Mouse (Mus musculus): ENCODE measurements around the gene Igsf11. TPM values are rescaled to one million over a fixed set of nuclear protein-coding genes. Genes with fewer than 3 reads are reported as not detected.

Gene Igsf11
- total and polyA plus RNA-seq, 2 experiments: 9.5 to 14.8 TPM

GRCm38 (mm10) chr16:38947141-38947879, 54.8 kb downstream of the Igsf11 start:
- TF ChIP-seq CTCF (IDR thresholded peaks at IDR 0.05; ENCODE audit: low read depth, low read length) (no peak), POLR2A (IDR thresholded peaks at IDR 0.05; ENCODE audit: extremely low read depth, insufficient read depth, low read length) (no peak)
- 86% methylated on average over 7 of the region's 7 CpGs for WGBS

GRCm38 (mm10) chr16:38948441-38948840, 56.0 kb downstream of the Igsf11 start:
- Histone ChIP-seq H3K9ac (ENCODE audit: low read depth, low read length) (no peak overlapping the region), H3K4me1 (ENCODE audit: control insufficient read depth, insufficient read depth, low read length) (no peaks in the 10 kb centered on the region), H3K36me3 (ENCODE audit: control insufficient read depth, insufficient read depth, low read length) (no peaks in the 10 kb centered on the region), H3K27ac (replicated peaks; ENCODE audit: insufficient read depth, low read depth, low read length) (no peak overlapping the region), H3K27me3 (ENCODE audit: control insufficient read depth, insufficient read depth, low read length) (no peaks in the 10 kb centered on the region), H3K4me3 (ENCODE audit: insufficient read depth, low read depth, low read length) (no peak overlapping the region), H3K79me2 (ENCODE audit: control insufficient read depth, insufficient read depth, low read length) (peaks cover 2% of the 10 kb centered on the region; the same call in 1 of the 2 replicates)
- DNase-seq (ENCODE audit: extremely low read depth, low read depth, low spot score): no peak
- 91% methylated on average over 5 of the region's 5 CpGs for WGBS
- TF ChIP-seq POLR2A (IDR thresholded peaks at IDR 0.05; ENCODE audit: extremely low read depth, insufficient read depth, low read length): no peak
- TF ChIP-seq CTCF (IDR thresholded peaks at IDR 0.05; ENCODE audit: low read depth, low read length): no peak

More at GRCm38 (mm10) chr16:38947141-38947879, 54.8 kb downstream of the Igsf11 start:
- no peak overlapping the region for H3K27ac ChIP-seq (replicated peaks; ENCODE audit: insufficient read depth, low read depth, low read length)
- H3K4me3 ChIP-seq (ENCODE audit: insufficient read depth, low read depth, low read length): no peak overlapping the region
- no peaks in the 10 kb centered on the region for H3K4me1 ChIP-seq (ENCODE audit: control insufficient read depth, insufficient read depth, low read length)
- H3K9ac ChIP-seq (ENCODE audit: low read depth, low read length): no peak overlapping the region
- DNase-seq (ENCODE audit: extremely low read depth, low read depth, low spot score): peak; percentile 10
- no peaks in the 10 kb centered on the region for H3K36me3 ChIP-seq (ENCODE audit: control insufficient read depth, insufficient read depth, low read length)
- H3K27me3 ChIP-seq (ENCODE audit: control insufficient read depth, insufficient read depth, low read length): no peaks in the 10 kb centered on the region
- H3K79me2 ChIP-seq (ENCODE audit: control insufficient read depth, insufficient read depth, low read length): peaks cover 2% of the 10 kb centered on the region; the same call in 1 of the 2 replicates

- no peaks in the 10 kb centered on the region for H3K36me3 ChIP-seq (ENCODE audit: control insufficient read depth, insufficient read depth, low read length)
- H3K27ac ChIP-seq (replicated peaks; ENCODE audit: insufficient read depth, low read depth, low read length): no peak overlapping the region
- 92% methylated on average over 3 of the region's 3 CpGs for WGBS
- TF ChIP-seq POLR2A (IDR thresholded peaks at IDR 0.05; ENCODE audit: extremely low read depth, insufficient read depth, low read length) (no peak), CTCF (IDR thresholded peaks at IDR 0.05; ENCODE audit: low read depth, low read length) (no peak)
- H3K79me2 ChIP-seq (ENCODE audit: control insufficient read depth, insufficient read depth, low read length): no peaks in the 10 kb centered on the region; the same call in 1 of the 2 replicates
- no peak for DNase-seq (ENCODE audit: extremely low read depth, low read depth, low spot score)
- no peaks in the 10 kb centered on the region for H3K27me3 ChIP-seq (ENCODE audit: control insufficient read depth, insufficient read depth, low read length)
- H3K4me1 ChIP-seq (ENCODE audit: control insufficient read depth, insufficient read depth, low read length): no peaks in the 10 kb centered on the region
- H3K9ac ChIP-seq (ENCODE audit: low read depth, low read length): no peak overlapping the region
- H3K4me3 ChIP-seq (ENCODE audit: insufficient read depth, low read depth, low read length): no peak overlapping the region
These were observed 60.4 kb downstream of the Igsf11 start for GRCm38 (mm10) chr16:38952881-38953280.

- TF ChIP-seq CTCF (IDR thresholded peaks at IDR 0.05; ENCODE audit: low read depth, low read length): no peak
- TF ChIP-seq POLR2A (IDR thresholded peaks at IDR 0.05; ENCODE audit: extremely low read depth, insufficient read depth, low read length): no peak
These were observed 61.4 kb downstream of the Igsf11 start for GRCm38 (mm10) chr16:38953821-38954220.

GRCm38 (mm10) chr16:38954501-38955288, 62.2 kb downstream of the Igsf11 start:
- Histone ChIP-seq H3K36me3 (ENCODE audit: control insufficient read depth, insufficient read depth, low read length) (no peaks in the 10 kb centered on the region), H3K27me3 (ENCODE audit: control insufficient read depth, insufficient read depth, low read length) (no peaks in the 10 kb centered on the region), H3K79me2 (ENCODE audit: control insufficient read depth, insufficient read depth, low read length) (no peaks in the 10 kb centered on the region; the same call in 1 of the 2 replicates), H3K27ac (replicated peaks; ENCODE audit: insufficient read depth, low read depth, low read length) (no peak overlapping the region), H3K4me3 (ENCODE audit: insufficient read depth, low read depth, low read length) (no peak overlapping the region), H3K4me1 (ENCODE audit: control insufficient read depth, insufficient read depth, low read length) (no peaks in the 10 kb centered on the region), H3K9ac (ENCODE audit: low read depth, low read length) (no peak overlapping the region)
- WGBS: 85% methylated on average over 16 of the region's 16 CpGs
- TF ChIP-seq POLR2A (IDR thresholded peaks at IDR 0.05; ENCODE audit: extremely low read depth, insufficient read depth, low read length) (no peak), CTCF (IDR thresholded peaks at IDR 0.05; ENCODE audit: low read depth, low read length) (no peak)
- no peak for DNase-seq (ENCODE audit: extremely low read depth, low read depth, low spot score)

More at GRCm38 (mm10) chr16:38953821-38954220, 61.4 kb downstream of the Igsf11 start:
- H3K9ac ChIP-seq (ENCODE audit: low read depth, low read length): no peak overlapping the region
- H3K4me1 ChIP-seq (ENCODE audit: control insufficient read depth, insufficient read depth, low read length): no peaks in the 10 kb centered on the region
- no peak overlapping the region for H3K27ac ChIP-seq (replicated peaks; ENCODE audit: insufficient read depth, low read depth, low read length)
- H3K27me3 ChIP-seq (ENCODE audit: control insufficient read depth, insufficient read depth, low read length): no peaks in the 10 kb centered on the region
- 91% methylated on average over 6 of the region's 6 CpGs for WGBS
- no peaks in the 10 kb centered on the region for H3K36me3 ChIP-seq (ENCODE audit: control insufficient read depth, insufficient read depth, low read length)
- H3K4me3 ChIP-seq (ENCODE audit: insufficient read depth, low read depth, low read length): no peak overlapping the region
- no peaks in the 10 kb centered on the region; the same call in 1 of the 2 replicates for H3K79me2 ChIP-seq (ENCODE audit: control insufficient read depth, insufficient read depth, low read length)
- no peak for DNase-seq (ENCODE audit: extremely low read depth, low read depth, low spot score)

Measured in liver, adult 2 months (tissue).